Mouse (Mus musculus) induced T-regulatory cell, adult 2 months (primary cell): ENCODE measurements around the gene Sfmbt2.

Experiments
- DNase-seq: peaks from one replicate; pipeline ENCODE4 v3.0.0-alpha.2; 2012; ENCODE audit warnings: low read depth

The Sfmbt2 gene

DNA sequence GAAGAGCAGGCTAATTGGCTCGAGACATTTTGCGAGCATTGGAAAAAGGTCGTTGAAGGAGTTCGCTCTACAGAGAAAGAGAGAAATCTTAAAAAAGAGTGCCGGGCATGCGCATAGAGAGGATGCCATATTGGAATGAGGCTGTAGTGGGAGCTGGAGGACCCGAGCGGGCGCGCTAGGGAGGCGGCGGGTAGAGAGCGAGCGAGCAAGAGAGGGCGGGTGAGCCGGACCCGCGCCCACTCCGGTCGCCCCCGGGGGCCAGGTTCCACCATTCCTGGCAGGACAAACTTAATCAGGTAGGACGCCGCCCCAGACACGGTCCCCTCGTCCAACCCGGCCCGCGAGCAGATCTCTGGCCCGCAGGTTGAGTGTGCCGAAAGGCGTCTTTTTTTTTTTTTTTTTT is 2.0 kb downstream of the Sfmbt2 start:
- DNase-seq, result peak; percentile 79

DNA sequence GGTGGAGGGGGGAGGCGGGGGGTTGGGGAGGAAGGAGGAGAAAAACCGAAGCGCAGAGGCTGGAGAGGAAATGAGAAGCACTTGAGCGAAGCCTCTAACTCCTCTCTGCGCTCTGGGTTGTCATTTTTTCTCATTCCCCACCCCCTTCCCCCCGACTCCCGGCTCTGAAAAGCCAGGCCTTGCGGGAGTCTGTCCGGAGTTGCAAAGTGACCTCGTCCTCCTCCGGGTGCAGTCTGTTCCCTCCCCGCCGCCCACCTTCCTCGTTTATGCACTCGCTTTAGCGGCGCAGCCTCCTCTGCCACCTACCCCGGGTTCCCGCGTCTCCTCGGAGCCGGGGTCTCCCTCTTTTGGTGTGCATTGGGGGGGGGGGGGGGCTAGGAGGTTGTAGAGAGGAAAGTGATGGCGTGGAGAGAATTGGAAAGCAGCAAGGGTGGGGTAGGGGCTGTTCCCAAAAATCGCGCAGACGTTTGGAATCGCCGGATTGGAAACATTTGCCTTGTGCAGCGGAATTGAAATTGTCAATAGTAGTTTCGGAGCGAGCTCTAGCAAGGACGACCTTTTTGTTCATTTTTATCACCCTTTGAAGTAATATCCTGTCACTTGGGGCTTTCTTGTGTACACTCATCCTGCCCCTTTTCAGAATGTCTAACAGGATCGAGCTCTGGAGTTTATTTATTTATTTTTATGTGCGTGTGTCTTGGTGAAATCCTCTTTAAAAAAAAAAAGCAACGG is 2.6 kb downstream of the Sfmbt2 start:
- DNase-seq, result peak; percentile 60

DNA sequence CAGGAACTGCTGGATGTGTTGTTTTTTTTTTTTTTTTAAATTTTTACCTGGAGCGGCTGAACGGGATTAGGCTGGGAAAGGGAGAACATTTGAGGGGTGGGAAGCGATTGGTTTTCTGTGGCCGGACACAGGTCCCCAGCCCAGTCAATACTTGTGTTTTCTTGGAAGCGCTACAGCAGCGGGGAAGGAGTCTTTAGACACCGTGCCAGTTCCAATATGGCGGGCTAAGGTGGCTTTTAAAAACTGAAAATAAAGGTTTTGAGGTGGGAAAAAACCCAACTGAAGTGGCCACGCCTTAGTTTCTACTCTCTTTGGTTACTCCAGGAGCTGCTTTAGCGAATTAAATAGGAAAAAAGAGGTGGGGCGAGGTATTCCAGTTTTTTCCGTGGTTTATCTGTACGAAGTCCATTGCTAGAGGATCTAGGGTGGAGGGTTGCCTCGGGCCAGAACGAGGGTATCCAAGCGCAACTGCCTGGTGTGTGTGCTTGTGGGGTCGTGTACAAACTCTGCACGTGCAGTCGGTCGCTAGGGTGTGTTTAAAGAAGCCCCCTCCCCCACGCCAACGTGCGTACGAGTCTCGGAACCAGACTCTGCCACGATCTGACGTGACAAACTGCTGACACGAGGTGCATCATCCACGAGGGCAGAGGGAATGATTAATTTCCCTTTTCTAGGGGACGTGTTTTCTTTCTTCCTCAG is 3.3 kb downstream of the Sfmbt2 start:
- peak; percentile 63 for DNase-seq

- DNase-seq, result peak; percentile 47
These were observed 4.1 kb downstream of the Sfmbt2 start for GRCm38 (mm10) chr2:10374207-10375023.

DNA sequence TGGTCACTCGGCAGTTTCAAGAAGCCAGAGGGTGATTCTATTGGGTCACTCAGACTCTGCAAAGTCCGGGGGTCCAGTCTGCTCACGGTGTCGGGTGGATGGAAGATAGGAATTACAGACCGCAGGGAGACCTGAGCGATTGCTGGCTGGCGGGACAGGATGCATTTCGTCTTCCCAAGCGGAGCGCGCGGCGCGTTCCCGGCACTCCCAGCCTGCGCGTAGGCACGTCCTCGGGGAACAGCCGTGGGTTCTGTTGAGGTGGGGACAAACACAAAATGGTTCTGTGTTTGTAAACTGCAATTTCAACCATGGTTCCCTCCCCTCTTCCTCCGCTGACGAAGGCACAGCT is 4.7 kb downstream of the Sfmbt2 start:
- peak; percentile 20 for DNase-seq

DNA sequence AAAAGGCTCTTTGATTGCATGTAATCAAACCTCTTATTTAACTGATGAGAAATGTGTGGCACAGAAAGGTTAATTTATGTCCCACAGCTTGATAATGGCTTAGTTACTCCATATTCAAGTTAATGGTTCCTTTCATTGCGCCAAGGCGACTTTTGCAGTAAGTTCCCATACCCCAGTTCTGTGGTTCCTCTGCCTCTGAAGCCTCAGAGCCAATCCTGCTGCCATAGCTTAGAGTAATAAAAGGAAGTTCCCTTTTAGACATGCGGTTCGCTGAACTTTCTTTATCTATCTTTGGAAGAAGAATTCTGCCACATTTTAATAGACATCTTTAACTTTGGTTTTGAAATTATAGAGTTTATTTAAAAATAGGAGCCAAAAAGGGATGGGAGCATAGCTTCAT is 19.7 kb downstream of the Sfmbt2 start:
- DNase-seq, result no peak

GRCm38 (mm10) chr2:10390791-10391190 is 20.5 kb downstream of the Sfmbt2 start:
- DNase-seq, result no peak

- DNase-seq, result no peak
These were observed 24.8 kb downstream of the Sfmbt2 start for GRCm38 (mm10) chr2:10395143-10395542.

GRCm38 (mm10) chr2:10397790-10398189 is 27.5 kb downstream of the Sfmbt2 start:
- no peak for DNase-seq

GRCm38 (mm10) chr2:10406151-10406550 is 35.8 kb downstream of the Sfmbt2 start:
- no peak for DNase-seq

DNA sequence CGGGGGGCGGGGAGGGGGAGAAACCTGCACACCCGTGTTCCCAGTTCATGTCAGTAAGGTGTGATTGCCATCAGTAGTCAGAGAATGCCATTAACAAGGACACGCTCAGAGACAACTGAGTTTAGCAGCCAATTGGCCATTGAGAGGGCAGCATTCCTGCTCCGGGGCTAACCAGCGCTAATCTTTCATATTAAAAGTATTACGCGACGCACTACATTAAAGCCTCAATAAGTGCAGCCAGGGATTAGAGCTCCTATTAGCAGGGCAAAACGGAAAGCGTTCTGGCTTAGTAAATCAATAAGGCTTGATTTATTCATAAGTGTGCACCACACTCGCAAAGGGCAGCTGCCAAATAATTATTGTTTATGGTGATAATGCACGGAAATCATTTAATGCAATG is 39.1 kb downstream of the Sfmbt2 start:
- DNase-seq, result no peak

GRCm38 (mm10) chr2:10410069-10410468 is 39.8 kb downstream of the Sfmbt2 start:
- DNase-seq, result no peak

DNA sequence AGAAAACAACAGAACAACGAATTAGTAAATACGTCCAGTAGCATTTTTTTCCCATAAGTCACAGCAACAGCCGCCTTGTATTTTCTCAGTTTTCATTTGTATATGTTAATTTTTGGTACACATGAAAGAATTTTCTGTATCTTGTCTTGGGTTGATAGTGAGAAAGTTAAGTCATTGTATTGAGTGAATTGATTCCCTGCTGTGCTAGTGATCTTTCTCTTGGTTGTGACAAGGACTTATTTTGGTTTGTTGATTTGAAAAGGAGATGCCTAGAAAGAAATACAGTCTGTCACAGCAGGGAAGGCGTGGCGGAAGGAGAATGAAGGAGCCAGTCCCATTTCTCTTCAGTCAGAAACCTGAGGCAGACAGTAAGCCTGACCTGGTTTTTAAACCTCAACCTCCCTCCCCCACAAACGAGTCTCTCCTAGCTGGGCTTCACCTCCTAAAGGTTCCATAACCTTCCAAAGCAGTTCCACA is 50.7 kb downstream of the Sfmbt2 start:
- no peak for DNase-seq

GRCm38 (mm10) chr2:10437290-10437689 is 67.0 kb downstream of the Sfmbt2 start:
- no peak for DNase-seq

- no peak for DNase-seq
These were observed 71.5 kb downstream of the Sfmbt2 start for GRCm38 (mm10) chr2:10441811-10442210.

- no peak for DNase-seq
These were observed 83.3 kb downstream of the Sfmbt2 start for GRCm38 (mm10) chr2:10453577-10453976.

GRCm38 (mm10) chr2:10458309-10458708 is 88.0 kb downstream of the Sfmbt2 start:
- no peak for DNase-seq

DNA sequence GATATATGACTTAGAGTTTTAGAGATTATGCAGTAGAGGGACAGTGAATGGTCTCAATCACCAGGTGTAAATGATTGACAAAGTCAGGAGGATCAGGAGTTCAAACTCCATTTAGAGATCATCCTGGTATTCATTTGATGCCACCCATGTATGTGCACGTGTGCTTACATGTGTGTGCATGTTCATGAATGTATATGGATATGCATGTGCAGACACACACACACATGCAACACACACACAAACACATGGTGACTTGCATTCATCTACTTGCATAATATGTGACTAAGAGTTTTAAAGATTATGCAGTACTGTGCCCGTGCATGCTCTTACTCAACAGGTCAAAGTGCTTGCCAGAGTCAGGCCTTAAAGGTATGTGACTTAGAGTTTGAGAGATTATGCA is 146.2 kb downstream of the Sfmbt2 start:
- DNase-seq, result no peak

- no peak for DNase-seq
These were observed 151.6 kb downstream of the Sfmbt2 start for GRCm38 (mm10) chr2:10521719-10522415.

GRCm38 (mm10) chr2:10525622-10526021 is 155.3 kb downstream of the Sfmbt2 start:
- no peak for DNase-seq

- peak; percentile 5 for DNase-seq
These were observed 171.5 kb downstream of the Sfmbt2 start for GRCm38 (mm10) chr2:10541762-10542161.

- no peak for DNase-seq
These were observed 172.1 kb downstream of the Sfmbt2 start for GRCm38 (mm10) chr2:10542388-10542787.
